Mouse (Mus musculus) ES-Bruce4 (cell line): ENCODE measurements around the gene Fam183b. TPM values are rescaled to one million over a fixed set of nuclear protein-coding genes. Genes with fewer than 3 reads are reported as not detected.
"Not testable (repeated sequence)": the region's sequence is repeated elsewhere in the genome, so short reads cannot be mapped to it uniquely, and the experiment has no call there.

Source experiments
- H3K27ac ChIP-seq: 2 replicates; pipeline ENCODE4 v1.5.1; 2012; ENCODE audit warnings: low read length, inconsistent platforms; ENCODE audit not compliant: insufficient read depth
- H3K27me3 ChIP-seq: 2 replicates; pipeline ENCODE4 v1.6.1; 2012; ENCODE audit warnings: mild to moderate bottlenecking, low read length, inconsistent platforms; ENCODE audit not compliant: control insufficient read depth, poor library complexity, insufficient read depth, severe bottlenecking
- H3K36me3 ChIP-seq: 2 replicates; pipeline ENCODE4 v1.6.1; 2012; ENCODE audit warnings: inconsistent platforms, mild to moderate bottlenecking, low read length, moderate library complexity; ENCODE audit not compliant: control insufficient read depth, poor library complexity, insufficient read depth, severe bottlenecking
- H3K4me1 ChIP-seq: one replicate; pipeline ENCODE4 v1.8.1; 2011; ENCODE audit warnings: low read length; ENCODE audit not compliant: control insufficient read depth, insufficient read depth
- H3K4me3 ChIP-seq: 2 replicates; pipeline ENCODE4 v1.5.1; 2011; ENCODE audit warnings: low read depth, mild to moderate bottlenecking, low read length
- H3K9ac ChIP-seq: 2 replicates; pipeline ENCODE4 v1.6.1; 2012; ENCODE audit warnings: low read depth, mild to moderate bottlenecking, inconsistent platforms; ENCODE audit not compliant: poor library complexity, severe bottlenecking
- H3K9me3 ChIP-seq: replicated peaks from 2 replicates; pipeline ENCODE4 v1.6.1; 2012; ENCODE audit warnings: mild to moderate bottlenecking, low read length, inconsistent platforms; ENCODE audit not compliant: control insufficient read depth, poor library complexity, insufficient read depth, severe bottlenecking
- CTCF ChIP-seq: IDR thresholded peaks from one replicate; pipeline ENCODE4 v1.8.1; 2011; ENCODE audit warnings: low read depth, low read length
- EP300 ChIP-seq: IDR thresholded peaks from 2 replicates; pipeline ENCODE4 v1.6.1; 2011; ENCODE audit warnings: low read depth, low read length; ENCODE audit not compliant: insufficient read depth
- POLR2A ChIP-seq: IDR thresholded peaks from one replicate; pipeline ENCODE4 v1.8.1; 2011; ENCODE audit warnings: low read length; ENCODE audit not compliant: insufficient read depth
- polyA plus RNA-seq: library from polyadenylated mRNA; stranded (reverse); fragments of >200 nt; gene quantifications from 2 replicates; pipeline ENCODE4 v1.2.4, GENCODE M21; 2011; ENCODE audit warnings: low read depth; ENCODE audit not compliant: missing spikeins, insufficient read depth, insufficient read length

The Fam183b gene
- polyA plus RNA-seq, 1 experiment, result not detected

GRCm38 (mm10) chr11:58788346-58788745, 13.4 kb downstream of the Fam183b start:
- H3K9me3 ChIP-seq, result no peaks in the 10 kb centered on the region
- H3K36me3 ChIP-seq, result no peaks in the 10 kb centered on the region
- no peaks in the 10 kb centered on the region for H3K4me1 ChIP-seq
- H3K9ac ChIP-seq, result no peak overlapping the region
- TF ChIP-seq EP300, result no peak
- TF ChIP-seq CTCF, result no peak
- TF ChIP-seq POLR2A, result no peak
- H3K27ac ChIP-seq, result no peak overlapping the region
- H3K27me3 ChIP-seq, result no peaks in the 10 kb centered on the region
- H3K4me3 ChIP-seq, result no peak overlapping the region

DNA sequence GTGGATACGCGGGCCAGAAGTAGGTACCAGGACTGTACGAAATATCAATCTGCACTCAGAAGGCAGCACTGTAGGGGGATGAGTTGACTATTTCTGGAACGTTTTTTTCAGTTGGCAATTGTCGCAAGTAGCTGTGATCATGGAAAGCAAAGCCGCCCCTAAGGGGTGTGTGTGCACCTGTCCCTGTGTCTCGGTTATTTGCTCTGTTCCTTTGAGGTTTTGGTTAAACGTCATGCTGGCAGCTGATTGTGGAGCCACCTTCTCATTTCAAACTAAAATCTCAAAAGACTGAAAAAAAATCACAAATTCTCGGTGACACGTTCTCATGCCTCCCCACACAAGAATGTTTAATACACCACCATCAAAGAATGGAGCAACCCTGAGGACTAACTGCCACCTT, 14.1 kb downstream of the Fam183b start:
- TF ChIP-seq EP300 (no peak), CTCF (no peak), POLR2A (no peak)
- Histone ChIP-seq H3K36me3 (no peaks in the 10 kb centered on the region), H3K4me1 (no peaks in the 10 kb centered on the region), H3K27me3 (no peaks in the 10 kb centered on the region), H3K9ac (no peak overlapping the region), H3K27ac (no peak overlapping the region), H3K4me3 (no peak overlapping the region), H3K9me3 (no peaks in the 10 kb centered on the region)

DNA sequence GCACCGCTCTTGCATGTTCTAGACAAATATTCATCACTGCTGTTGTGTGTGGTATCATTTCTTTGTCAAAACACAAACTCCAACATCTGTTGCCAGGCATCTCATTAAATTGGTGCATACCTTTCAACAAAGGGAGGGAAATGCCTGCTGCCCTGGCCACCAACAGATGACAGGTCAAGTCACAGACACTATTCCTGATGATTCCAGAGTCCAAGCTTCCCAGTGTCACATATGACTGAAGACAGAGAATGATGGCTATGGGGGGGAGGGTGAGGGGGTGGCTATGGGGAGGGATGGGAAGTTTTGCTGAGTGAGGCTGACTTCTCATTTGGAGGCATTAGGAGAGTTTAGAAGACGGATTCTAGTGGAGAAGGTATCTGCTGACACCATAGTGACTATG, 17.6 kb downstream of the Fam183b start:
- H3K9ac ChIP-seq, result no peak overlapping the region
- TF ChIP-seq EP300, result no peak
- no peak for TF ChIP-seq CTCF
- TF ChIP-seq POLR2A, result no peak

DNA sequence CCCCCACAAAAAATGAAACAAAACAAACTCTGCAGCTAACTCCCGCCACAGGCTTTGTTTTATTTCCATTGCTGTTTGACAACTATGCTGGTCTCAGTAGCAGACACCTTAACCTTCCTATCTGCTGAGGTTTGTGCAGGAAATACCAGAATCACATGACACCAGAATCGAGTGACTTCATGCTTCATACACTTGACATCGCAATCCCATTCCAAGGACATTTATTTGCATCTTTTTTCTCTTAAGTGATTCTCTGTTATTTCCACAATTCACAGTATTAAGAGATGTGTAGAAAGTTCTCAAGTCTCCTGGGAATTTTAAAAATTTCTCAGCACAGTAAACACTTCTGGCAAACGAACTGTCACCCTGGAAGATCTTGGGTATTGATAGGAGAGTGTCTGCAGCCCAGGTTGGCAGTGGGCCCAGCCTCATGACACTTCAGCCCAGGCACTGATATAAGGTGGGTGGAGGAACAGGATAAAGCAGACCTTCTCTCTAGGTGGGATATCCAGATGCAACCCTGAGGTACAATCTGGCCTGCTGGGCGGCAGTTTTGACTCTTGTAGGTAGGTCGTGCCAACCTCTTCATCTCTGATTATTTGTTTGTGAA, 19.2 kb downstream of the Fam183b start, which contains the start of gene Olfr314:
Gene Olfr314 (plus strand): TSS at position 473 of the 610 bp plus-strand sequence.
- Histone ChIP-seq H3K9me3 (no peaks in the 10 kb centered on the region), H3K27me3 (no peaks in the 10 kb centered on the region), H3K4me1 (no peaks in the 10 kb centered on the region), H3K36me3 (no peaks in the 10 kb centered on the region), H3K27ac (no peak within 1 kb of the TSS), H3K9ac (no peak within 1 kb of the TSS), H3K4me3 (no peak within 1 kb of the TSS)
- TF ChIP-seq EP300, result no peak
- TF ChIP-seq POLR2A, result no peak
- TF ChIP-seq CTCF, result no peak

More for the DNA sequence above, 17.6 kb downstream of the Fam183b start:
- H3K4me1 ChIP-seq, result no peaks in the 10 kb centered on the region
- no peaks in the 10 kb centered on the region for H3K9me3 ChIP-seq
- no peak overlapping the region for H3K4me3 ChIP-seq
- no peaks in the 10 kb centered on the region for H3K27me3 ChIP-seq
- H3K27ac ChIP-seq, result no peak overlapping the region
- H3K36me3 ChIP-seq, result no peaks in the 10 kb centered on the region

DNA sequence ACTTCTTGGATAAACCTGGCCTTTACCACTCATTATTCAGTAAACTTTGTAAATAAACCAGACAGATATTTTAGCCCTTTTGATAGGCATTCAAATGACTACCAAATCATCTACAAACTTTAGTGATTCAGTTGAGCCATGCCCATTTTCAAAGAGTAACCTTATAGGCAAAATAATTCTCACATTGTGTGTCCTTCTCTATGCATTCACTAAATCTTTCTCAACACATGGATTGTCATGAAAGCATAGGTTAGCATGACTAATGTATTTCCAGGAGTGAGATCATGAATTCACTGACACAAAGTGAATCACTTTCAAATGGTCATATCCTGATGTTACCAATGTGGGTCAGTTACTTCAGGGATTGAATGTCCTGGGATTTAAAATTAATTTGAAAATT, 28.9 kb downstream of the Fam183b start, which contains the start of gene Olfr315:
Gene Olfr315 (plus strand): TSS at position 301 of the 400 bp plus-strand sequence.
- no peaks in the 10 kb centered on the region for H3K4me1 ChIP-seq
- no peaks in the 10 kb centered on the region for H3K27me3 ChIP-seq
- no peak within 1 kb of the TSS for H3K9ac ChIP-seq
- H3K36me3 ChIP-seq, result no peaks in the 10 kb centered on the region
- no peak within 1 kb of the TSS for H3K4me3 ChIP-seq
- no peaks in the 10 kb centered on the region for H3K9me3 ChIP-seq
- TF ChIP-seq POLR2A (no peak), EP300 (no peak), CTCF (no peak)
- H3K27ac ChIP-seq, result no peak within 1 kb of the TSS

DNA sequence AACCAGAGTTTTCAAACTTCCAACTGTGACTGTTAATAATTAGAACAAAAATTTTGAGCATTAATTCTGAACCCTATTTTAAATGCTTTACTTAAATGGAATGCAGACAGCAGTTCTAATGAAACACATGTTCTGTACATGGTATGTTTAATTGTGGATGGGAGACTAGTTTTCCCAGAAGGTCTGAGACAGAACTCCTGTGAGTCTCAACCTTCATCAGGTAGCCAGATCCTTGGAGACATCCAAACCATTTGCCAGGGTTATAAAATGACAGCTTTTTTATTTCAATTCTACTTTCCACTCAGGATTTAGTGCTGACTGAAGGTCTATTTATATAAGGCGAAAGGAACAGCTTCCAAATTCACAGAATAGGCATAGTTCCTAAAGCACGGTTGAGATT, 49.3 kb downstream of the Fam183b start, which contains the start of gene Olfr316:
Gene Olfr316 (plus strand): TSS at position 301 of the 400 bp plus-strand sequence.
- Histone ChIP-seq H3K9ac (no peak within 1 kb of the TSS), H3K4me3 (no peak within 1 kb of the TSS), H3K4me1 (no peaks in the 10 kb centered on the region), H3K27me3 (no peaks in the 10 kb centered on the region), H3K27ac (no peak within 1 kb of the TSS), H3K36me3 (no peaks in the 10 kb centered on the region), H3K9me3 (no peaks in the 10 kb centered on the region; the same call in 1 of the 2 replicates)
- no peak for TF ChIP-seq CTCF
- no peak for TF ChIP-seq EP300
- TF ChIP-seq POLR2A, result no peak

DNA sequence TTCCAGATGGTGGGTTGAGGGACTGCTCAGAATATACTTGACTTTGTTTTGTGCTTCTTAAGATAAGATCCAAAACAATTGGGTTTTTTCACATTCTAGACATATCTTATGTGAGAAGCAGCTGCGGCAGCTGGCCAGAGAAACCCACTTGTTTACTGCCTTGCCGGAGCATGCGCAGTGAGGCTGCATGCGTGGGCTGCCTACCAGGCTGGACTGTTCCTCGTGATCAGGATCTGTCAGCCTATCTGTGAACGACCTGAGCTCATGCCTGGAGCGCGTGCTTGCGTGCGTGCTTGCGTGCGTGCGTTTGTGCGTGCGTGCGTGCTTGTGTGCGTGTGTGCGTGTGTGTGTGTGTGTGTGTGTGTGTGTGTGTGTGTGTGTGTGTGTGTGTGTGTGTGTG, 50.7 kb downstream of the Fam183b start:
- not testable (repeated sequence) for H3K9ac ChIP-seq, H3K27me3 ChIP-seq, H3K9me3 ChIP-seq, H3K36me3 ChIP-seq, H3K27ac ChIP-seq, H3K4me1 ChIP-seq, H3K4me3 ChIP-seq
